Mouse (Mus musculus) hindbrain, embryonic 12.5 days (tissue): ENCODE results near the gene Lonrf2. TPM values are rescaled to one million over a fixed set of nuclear protein-coding genes. Genes with fewer than 3 reads are reported as not detected.

ENCODE experiments used
- ATAC-seq: fragments of 200-750 bp; cut with Nextera tagmentation; 2 replicates; pipeline ENCODE4 v1.8.0; 2017; ENCODE audit warnings: moderate TSS enrichment; ENCODE audit not compliant: low FRiP score
- H3K27ac ChIP-seq: fragments of 300-500 bp; sonication (generic); 2 replicates; pipeline ENCODE4 v1.5.1; 2016; ENCODE audit warnings: mild to moderate bottlenecking
- H3K27me3 ChIP-seq: fragments of 300-500 bp; sonication (generic); 2 replicates; pipeline ENCODE4 v1.6.1; 2016; ENCODE audit warnings: mild to moderate bottlenecking
- H3K36me3 ChIP-seq: fragments of 300-500 bp; sonication (generic); 2 replicates; pipeline ENCODE4 v1.6.1; 2016; ENCODE audit warnings: mild to moderate bottlenecking
- H3K4me1 ChIP-seq: fragments of 300-500 bp; sonication (generic); 2 replicates; pipeline ENCODE4 v1.6.1; 2016
- H3K4me2 ChIP-seq: fragments of 300-500 bp; sonication (generic); replicated peaks from 2 replicates; pipeline ENCODE4 v1.6.1; 2016; ENCODE audit warnings: mild to moderate bottlenecking
- H3K4me3 ChIP-seq: fragments of 300-500 bp; sonication (generic); 2 replicates; pipeline ENCODE4 v1.5.1; 2016; ENCODE audit warnings: mild to moderate bottlenecking
- H3K9ac ChIP-seq: fragments of 300-500 bp; sonication (generic); 2 replicates; pipeline ENCODE4 v1.6.1; 2016; ENCODE audit warnings: mild to moderate bottlenecking, moderate library complexity
- H3K9me3 ChIP-seq: fragments of 300-500 bp; sonication (generic); replicated peaks from 2 replicates; pipeline ENCODE4 v1.6.1; 2016; ENCODE audit warnings: mild to moderate bottlenecking
- WGBS: fragments of 180-500 bp; shearing (Covaris S2); methylation state at CpG from one replicate; pipeline ENCODE4 v1.1.7; 2016; 5-methylcytosine and 5-hydroxymethylcytosine counted together
- polyA plus RNA-seq: library from polyadenylated mRNA; unstranded; fragments of >200 nt; fragmentation: Nextera tagmentation; extraction: Ambion mirVana; gene quantifications from 2 replicates; pipeline ENCODE4 v1.2.1, GENCODE M21; 2016

Lonrf2 gene
- polyA plus RNA-seq, 1 experiment from 2014 or later: 7.6 TPM

DNA sequence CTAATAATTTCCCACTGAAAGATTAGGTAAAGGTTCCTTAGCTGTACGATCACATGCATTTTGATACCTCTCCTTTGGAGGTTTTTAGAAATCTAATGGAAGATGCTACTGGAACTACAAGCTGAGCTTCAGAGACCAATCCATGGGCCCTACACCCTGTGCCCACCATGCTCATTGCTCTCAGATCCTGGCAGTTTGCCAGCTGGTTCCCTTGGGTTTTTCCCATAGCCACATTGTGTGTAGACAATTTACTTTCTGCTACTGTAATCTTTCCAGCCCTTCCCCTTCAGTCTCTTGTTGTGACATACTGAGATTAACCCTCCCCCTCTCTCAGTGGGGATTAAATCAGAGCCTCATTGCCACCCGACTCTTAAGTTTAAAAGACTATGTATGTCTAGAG lies 11.6 kb downstream of the Lonrf2 start:
- H3K27me3 ChIP-seq: no peaks in the 10 kb centered on the region
- H3K9me3 ChIP-seq: no peaks in the 10 kb centered on the region
- no peak overlapping the region for H3K27ac ChIP-seq
- H3K4me3 ChIP-seq: no peak overlapping the region
- no peaks in the 10 kb centered on the region for H3K36me3 ChIP-seq
- no peak for ATAC-seq
- WGBS: 67% methylated on average over 2 of the region's 2 CpGs
- no peak overlapping the region for H3K4me2 ChIP-seq
- H3K9ac ChIP-seq: no peak overlapping the region
- no peaks in the 10 kb centered on the region for H3K4me1 ChIP-seq

DNA sequence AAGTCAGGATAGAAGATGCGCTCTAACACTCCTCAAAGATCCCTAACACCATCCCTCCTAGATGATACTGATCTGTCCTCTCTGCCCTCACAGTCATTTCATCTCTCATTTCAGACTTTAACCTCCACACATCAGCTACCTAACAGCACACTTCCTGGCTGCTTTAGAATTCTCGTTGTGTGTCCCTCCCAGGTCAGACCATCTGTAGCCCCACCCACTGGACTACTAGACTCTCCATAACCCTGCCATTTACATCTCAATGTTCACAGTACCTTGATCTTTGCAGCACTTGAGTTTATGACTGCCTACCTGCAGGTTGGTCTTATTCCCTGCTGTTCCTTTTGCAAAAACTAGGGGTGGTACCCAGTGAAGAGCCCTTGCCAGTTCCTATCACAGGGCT lies 12.7 kb downstream of the Lonrf2 start:
- H3K36me3 ChIP-seq: no peaks in the 10 kb centered on the region
- H3K9me3 ChIP-seq: no peaks in the 10 kb centered on the region
- no peak overlapping the region for H3K27ac ChIP-seq
- WGBS: 82% methylated on average over 2 of the region's 2 CpGs
- no peaks in the 10 kb centered on the region for H3K27me3 ChIP-seq
- no peak overlapping the region for H3K4me2 ChIP-seq
- no peak overlapping the region for H3K9ac ChIP-seq
- H3K4me3 ChIP-seq: no peak overlapping the region
- no peaks in the 10 kb centered on the region for H3K4me1 ChIP-seq
- ATAC-seq: no peak

DNA sequence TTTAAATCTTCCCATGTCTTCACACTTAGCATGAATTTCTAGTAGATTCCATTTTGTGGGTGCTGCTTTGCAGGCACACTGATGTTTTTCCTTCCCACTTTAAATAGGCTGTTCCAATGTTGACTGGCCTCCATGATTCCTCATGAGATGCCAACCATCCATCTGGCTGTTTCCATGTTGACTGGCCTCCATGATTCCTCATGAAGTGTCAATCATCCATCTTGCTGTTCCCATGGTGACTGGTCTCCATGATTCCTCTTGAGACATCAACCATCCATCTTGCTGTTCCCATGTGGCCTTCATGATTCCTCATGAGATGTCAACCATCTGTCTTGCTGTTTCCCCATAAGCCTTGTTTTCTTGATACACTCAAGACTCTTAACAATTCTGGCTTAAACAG lies 16.8 kb downstream of the Lonrf2 start:
- Histone ChIP-seq H3K27me3 (no peaks in the 10 kb centered on the region), H3K9ac (no peak overlapping the region), H3K27ac (no peak overlapping the region), H3K4me1 (peaks cover 10% of the 10 kb centered on the region; the same call in 1 of the 2 replicates), H3K36me3 (peaks cover 6% of the 10 kb centered on the region), H3K4me2 (no peak overlapping the region), H3K9me3 (no peaks in the 10 kb centered on the region), H3K4me3 (no peak overlapping the region)
- ATAC-seq: no peak

DNA sequence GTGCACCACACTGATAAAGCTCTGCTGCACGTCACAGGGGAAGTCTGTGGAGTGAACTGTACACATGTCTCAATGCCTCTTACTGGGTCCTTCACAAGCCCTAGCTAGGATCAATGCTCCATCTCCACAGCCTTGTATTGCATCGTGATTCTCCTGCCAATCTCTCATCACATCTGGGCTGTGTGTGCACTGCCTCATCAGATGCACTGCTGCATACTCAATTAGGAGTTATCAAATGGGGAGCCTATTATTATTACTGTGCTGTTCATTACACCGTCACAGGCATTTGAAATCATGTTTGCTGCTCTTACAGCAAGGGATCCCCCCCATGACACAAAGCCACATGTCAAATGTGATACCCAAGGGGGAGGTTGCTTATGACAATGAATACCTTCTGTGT lies 18.8 kb downstream of the Lonrf2 start:
- H3K4me3 ChIP-seq: no peak overlapping the region
- H3K9ac ChIP-seq: no peak overlapping the region
- H3K4me2 ChIP-seq: no peak overlapping the region
- H3K9me3 ChIP-seq: no peaks in the 10 kb centered on the region
- H3K27me3 ChIP-seq: no peaks in the 10 kb centered on the region
- H3K36me3 ChIP-seq: peaks cover 11% of the 10 kb centered on the region
- ATAC-seq: no peak
- WGBS: 69% methylated on average over 3 of the region's 3 CpGs
- peaks cover 10% of the 10 kb centered on the region; the same call in 1 of the 2 replicates for H3K4me1 ChIP-seq
- H3K27ac ChIP-seq: 0 out of 2 replicates have a peak overlapping the region, but pooled peaks have one; percentile 55

DNA sequence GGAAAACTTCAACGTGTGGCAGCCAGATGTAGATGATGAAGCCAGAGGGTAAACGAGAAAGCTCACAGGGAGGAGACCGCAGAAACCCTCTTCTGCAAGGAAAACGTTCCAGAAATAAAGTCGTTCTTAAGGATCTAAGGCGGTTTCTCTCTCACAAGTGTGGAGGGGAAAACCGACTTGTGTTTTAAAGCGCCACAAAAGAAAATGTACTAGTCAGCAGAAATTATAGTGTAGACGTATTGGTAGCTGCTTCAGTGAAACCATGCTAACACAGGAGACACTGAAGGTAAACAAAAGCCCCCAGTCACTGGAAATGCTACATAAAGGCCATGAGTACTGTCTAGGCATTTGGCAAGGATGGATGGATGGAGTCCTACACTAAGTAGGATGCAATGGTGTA lies 19.2 kb downstream of the Lonrf2 start:
- Histone ChIP-seq H3K4me2 (no peak overlapping the region), H3K9me3 (no peaks in the 10 kb centered on the region), H3K27me3 (no peaks in the 10 kb centered on the region), H3K36me3 (peaks cover 14% of the 10 kb centered on the region), H3K9ac (no peak overlapping the region), H3K27ac (0 out of 2 replicates have a peak overlapping the region, but pooled peaks have one; percentile 55), H3K4me1 (peaks cover 10% of the 10 kb centered on the region; the same call in 1 of the 2 replicates), H3K4me3 (no peak overlapping the region)
- WGBS: 73% methylated on average over 9 of the region's 9 CpGs
- ATAC-seq: no peak

DNA sequence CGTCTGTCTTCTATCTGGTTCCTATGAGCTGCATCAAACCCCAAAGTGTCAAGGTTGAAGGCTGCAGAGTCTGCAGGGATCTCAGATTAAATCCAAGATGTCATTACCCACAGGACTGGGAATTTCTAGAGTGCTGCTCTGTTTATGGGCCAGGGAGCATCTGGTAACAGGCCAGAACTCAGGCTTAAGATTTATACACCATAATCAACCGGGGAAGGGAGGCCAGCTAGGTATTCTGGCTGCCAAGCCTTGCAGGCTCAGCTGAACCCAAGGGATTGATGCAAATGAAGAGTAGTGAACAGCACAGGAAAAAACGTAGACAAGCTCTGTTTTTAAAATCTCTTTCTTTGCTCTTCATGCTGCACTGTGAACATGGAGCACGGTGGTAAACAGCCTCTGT lies 20.2 kb downstream of the Lonrf2 start:
- no peak overlapping the region for H3K4me3 ChIP-seq
- H3K36me3 ChIP-seq: peaks cover 23% of the 10 kb centered on the region
- H3K4me1 ChIP-seq: peaks cover 10% of the 10 kb centered on the region; the same call in 1 of the 2 replicates
- H3K4me2 ChIP-seq: no peak overlapping the region
- peak overlapping the region; percentile 55 for H3K27ac ChIP-seq
- no peak overlapping the region for H3K9ac ChIP-seq
- H3K9me3 ChIP-seq: no peaks in the 10 kb centered on the region
- no peaks in the 10 kb centered on the region for H3K27me3 ChIP-seq
- 79% methylated on average over 4 of the region's 4 CpGs for WGBS
- no peak for ATAC-seq

DNA sequence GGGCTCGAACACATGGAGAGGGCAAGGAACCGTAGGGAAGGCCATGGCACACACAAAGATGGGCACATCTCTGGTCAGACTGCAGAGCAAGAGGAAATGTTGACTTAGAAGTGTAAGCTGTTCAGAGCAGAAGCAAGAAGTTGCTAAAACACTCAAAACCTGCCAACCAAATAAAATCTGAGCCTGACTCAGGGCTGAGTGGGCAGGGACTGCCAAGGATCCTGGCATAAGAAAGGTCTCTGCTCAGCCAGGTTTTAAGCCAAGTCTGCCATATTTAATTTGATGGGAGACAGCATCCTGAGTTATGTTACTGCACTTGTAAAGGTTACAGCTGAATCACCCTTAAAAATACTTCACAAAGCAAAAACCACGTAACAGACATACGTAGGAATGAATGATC lies 29.4 kb downstream of the Lonrf2 start:
- Histone ChIP-seq H3K4me1 (no peaks in the 10 kb centered on the region), H3K9me3 (no peaks in the 10 kb centered on the region), H3K9ac (no peak overlapping the region), H3K27me3 (no peaks in the 10 kb centered on the region), H3K4me2 (no peak overlapping the region), H3K36me3 (peaks cover 44% of the 10 kb centered on the region), H3K27ac (no peak overlapping the region), H3K4me3 (no peak overlapping the region)
- 95% methylated on average over 4 of the region's 4 CpGs for WGBS
- ATAC-seq: no peak

DNA sequence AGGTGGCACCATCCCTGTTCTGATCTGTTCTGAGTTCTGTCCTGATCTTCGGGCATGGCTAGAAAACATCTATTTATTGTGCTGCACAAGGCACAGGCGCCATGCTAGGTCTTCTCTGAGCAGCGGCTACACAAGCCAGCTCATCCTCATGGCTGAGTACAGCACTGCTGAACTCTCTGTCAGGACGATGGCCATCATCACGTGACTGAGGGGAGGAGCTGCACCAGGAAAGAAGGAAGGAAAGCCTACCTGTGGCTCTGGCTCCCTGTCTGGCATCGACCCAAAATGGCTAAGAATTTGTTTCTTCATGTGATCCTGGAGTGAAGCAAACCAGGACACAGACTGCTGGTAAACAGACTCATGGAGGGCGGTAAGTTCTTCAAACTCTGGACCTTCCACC lies 36.1 kb downstream of the Lonrf2 start:
- peaks cover 7% of the 10 kb centered on the region for H3K4me1 ChIP-seq
- H3K27ac ChIP-seq: no peak overlapping the region
- no peak for ATAC-seq
- no peak overlapping the region for H3K4me3 ChIP-seq
- no peaks in the 10 kb centered on the region for H3K9me3 ChIP-seq
- no peak overlapping the region for H3K9ac ChIP-seq
- H3K36me3 ChIP-seq: peaks cover 36% of the 10 kb centered on the region
- no peaks in the 10 kb centered on the region for H3K27me3 ChIP-seq
- no peak overlapping the region for H3K4me2 ChIP-seq
- WGBS: 77% methylated on average over 7 of the region's 7 CpGs

DNA sequence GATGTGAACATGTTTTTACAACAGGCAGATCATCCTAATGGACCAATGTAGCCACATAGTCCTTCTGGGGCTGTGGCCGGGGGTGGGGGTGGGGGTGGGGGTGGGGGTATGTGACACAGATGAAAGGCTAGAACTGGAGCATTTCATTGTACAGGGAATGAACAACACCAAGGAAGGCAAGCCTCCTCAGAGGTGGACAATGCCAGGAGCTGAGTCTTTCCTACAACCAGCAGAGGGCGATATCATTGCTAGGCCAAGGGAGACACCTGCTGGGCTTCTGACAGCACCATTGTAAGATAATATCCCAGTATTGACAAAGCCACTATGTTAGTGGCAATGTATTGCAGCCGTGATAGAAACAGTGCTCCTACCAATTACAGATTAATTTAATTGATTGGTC lies 37.2 kb downstream of the Lonrf2 start:
- WGBS: 35% methylated on average over 3 of the region's 3 CpGs
- ATAC-seq: peak; percentile 32; the same call in 1 of the 2 replicates
- Histone ChIP-seq H3K4me3 (no peak overlapping the region), H3K9me3 (no peaks in the 10 kb centered on the region), H3K9ac (no peak overlapping the region), H3K36me3 (peaks cover 30% of the 10 kb centered on the region), H3K4me1 (peaks cover 13% of the 10 kb centered on the region), H3K4me2 (no peak overlapping the region), H3K27me3 (no peaks in the 10 kb centered on the region), H3K27ac (no peak overlapping the region)

DNA sequence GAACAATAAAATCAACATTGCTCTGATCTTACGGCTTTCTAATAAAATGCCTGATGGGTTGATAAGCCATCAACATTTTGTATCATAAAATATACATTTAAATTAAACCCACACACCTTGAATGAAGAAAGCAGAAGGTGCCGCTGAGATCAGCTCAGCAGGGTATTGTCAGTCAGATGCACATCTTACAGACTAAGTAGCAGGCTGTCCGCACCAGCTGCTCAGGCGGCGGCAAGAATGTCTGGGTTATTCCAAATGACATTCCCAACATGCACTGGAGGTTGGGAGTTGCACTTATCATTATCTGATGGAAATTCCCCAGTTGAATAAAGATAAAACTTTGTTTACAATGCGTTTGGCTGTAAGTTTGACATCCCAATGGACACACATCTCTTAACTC lies 39.6 kb downstream of the Lonrf2 start:
- peaks cover 11% of the 10 kb centered on the region for H3K36me3 ChIP-seq
- H3K9ac ChIP-seq: no peak overlapping the region
- no peaks in the 10 kb centered on the region for H3K9me3 ChIP-seq
- H3K27me3 ChIP-seq: no peaks in the 10 kb centered on the region
- H3K4me1 ChIP-seq: peaks cover 13% of the 10 kb centered on the region
- 30% methylated on average over 6 of the region's 6 CpGs for WGBS
- no peak for ATAC-seq
- no peak overlapping the region for H3K4me2 ChIP-seq
- H3K27ac ChIP-seq: no peak overlapping the region
- no peak overlapping the region for H3K4me3 ChIP-seq

DNA sequence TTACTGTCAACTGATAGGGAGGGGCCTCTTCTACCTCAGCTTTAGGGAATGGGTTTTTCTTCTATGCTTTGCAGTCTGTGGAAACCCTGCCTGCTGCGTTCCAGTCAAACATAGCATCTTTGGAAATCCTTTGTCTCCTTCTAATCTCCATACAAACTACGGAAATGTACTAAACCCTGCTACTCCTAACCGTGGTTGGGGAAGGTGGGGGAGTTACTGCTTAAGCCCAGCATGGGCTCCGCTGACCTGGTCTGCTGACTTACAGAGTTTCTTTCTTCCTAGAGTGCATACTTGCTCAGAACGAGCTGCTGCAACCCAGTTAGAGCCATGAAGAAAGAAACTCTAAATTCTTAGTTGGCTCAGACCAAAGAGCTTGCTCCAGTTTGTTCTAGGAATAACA lies 41.0 kb downstream of the Lonrf2 start:
- Histone ChIP-seq H3K4me3 (no peak overlapping the region), H3K9me3 (no peaks in the 10 kb centered on the region), H3K4me2 (no peak overlapping the region), H3K9ac (no peak overlapping the region), H3K36me3 (peaks cover 9% of the 10 kb centered on the region; the same call in 1 of the 2 replicates), H3K4me1 (peaks cover 17% of the 10 kb centered on the region), H3K27me3 (no peaks in the 10 kb centered on the region), H3K27ac (no peak overlapping the region)
- no peak for ATAC-seq
- 48% methylated on average over 5 of the region's 5 CpGs for WGBS

DNA sequence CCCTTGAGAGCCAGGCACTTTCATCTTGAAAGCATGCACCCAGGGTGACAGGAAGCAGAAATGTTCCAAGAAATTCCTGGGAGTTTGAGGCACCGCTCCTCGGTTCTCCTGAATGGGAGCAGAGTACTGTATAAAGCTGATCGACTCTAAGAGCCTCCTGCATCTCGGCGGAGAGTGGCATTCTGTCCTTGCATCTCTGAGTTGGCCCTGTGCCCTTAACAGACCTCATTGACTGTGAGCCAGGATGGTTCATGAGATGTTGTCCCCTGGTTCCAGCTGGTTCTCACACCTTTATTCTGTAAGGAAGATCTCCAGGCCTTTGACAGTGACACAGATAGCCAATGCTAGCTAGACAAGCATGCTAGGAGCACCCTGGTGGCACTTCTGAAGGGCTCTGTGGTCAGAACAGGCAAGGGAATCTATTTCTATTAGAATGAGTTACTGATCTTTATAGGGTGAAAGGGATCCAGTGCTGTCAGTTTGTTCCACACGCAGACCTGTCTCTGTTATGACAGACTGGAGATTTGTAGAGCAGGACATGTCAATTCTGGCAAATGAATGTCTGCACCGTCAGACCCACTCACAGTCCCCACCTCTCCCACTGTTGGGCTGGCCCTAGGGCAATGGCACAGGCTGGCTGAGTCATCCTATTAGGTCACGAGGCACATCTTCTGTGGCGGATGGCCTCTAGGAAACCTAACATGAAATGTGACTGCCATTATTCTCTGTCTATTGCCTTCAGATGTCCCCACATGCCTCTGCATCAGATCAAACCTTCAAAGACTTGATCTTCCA lies 45.3 kb downstream of the Lonrf2 start:
- Histone ChIP-seq H3K4me1 (peaks cover 19% of the 10 kb centered on the region), H3K27ac (0 out of 2 replicates have a peak overlapping the region, but pooled peaks have one; percentile 72), H3K9me3 (no peaks in the 10 kb centered on the region), H3K9ac (no peak overlapping the region), H3K4me3 (no peak overlapping the region), H3K4me2 (no peak overlapping the region), H3K36me3 (no peaks in the 10 kb centered on the region), H3K27me3 (no peaks in the 10 kb centered on the region)
- 81% methylated on average over 9 of the region's 9 CpGs for WGBS
- no peak for ATAC-seq
